Mouse (Mus musculus): ENCODE measurements around the gene Kif1c.

The Kif1c gene

DNA sequence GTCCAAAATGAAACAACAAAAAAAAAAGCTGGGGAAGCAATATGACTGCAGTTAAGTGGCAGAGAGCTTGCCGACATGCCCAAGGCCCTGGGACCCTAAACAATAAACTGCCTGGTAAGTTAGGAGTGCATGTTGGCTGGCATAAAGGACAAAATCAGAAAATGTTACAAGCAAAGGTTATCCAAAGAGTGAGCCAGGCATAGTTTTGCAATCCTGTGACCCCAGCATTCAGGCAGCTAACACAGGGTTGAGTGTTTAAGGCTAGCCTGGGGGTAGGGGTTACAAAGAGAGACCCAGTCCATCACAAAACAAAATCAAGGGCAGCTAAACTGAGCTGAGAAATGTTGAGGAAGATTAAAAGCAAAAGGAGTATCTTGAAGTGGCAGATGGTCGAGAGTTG, 1.3 kb upstream of the Kif1c start:
- no peak for DNase-seq

DNA sequence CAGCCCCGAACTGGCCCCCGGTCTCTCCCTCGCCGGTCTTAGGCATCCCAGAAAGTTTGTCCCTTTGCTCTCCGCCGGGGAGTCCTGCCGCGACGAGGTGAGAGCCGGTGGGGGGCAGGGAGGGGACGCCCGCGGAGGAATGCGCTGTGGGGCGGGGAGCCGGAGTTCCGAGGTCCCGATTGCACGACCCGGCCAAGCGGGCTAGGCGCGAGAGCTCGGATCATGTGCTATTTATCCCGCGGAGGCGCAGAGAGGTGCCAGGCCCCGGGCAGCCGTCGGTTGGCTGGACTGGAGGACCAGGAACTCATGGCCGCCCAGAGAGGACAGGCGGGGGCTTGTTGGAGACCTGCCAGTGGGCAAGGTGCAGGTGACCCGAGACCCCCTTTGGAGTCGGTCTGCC, 265 bp downstream of the Kif1c start:
- DNase-seq, result peak; percentile 64

DNA sequence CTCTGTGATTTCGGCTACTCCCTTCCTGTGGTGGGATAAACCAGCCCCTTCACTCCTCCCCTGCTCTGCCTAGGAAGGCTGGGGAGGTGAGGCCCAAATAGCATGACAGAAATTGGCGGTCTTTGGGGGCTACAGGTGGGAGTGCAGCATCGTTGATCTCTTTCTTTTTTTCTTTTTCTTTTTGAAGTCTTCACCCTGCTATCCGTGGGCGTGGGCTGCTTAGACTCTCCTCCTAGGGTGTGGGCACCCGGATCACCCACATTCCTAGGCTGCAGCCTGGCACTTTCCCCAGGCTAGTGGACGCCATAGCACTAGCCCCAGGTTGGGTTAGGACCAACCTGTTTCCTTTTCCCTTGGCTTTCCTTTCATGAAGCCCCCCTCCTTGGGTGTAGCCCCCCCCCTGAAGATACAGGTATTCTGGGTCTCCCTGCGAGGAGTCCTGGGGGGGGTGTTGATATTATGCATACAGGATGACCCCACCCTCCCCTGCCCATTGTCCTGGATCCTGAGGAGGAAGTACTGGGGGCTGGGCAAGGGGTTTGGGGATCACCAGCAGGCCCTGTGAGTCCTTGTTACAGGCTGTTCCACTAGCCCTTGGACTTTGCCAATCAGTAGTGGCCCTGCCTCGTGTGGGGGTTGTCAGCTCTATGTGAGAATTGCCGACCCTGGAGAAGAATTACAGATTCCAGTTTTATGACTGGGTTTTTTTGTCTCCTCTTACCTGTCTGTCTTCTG, 1.0 kb downstream of the Kif1c start:
- DNase-seq, result no peak

DNA sequence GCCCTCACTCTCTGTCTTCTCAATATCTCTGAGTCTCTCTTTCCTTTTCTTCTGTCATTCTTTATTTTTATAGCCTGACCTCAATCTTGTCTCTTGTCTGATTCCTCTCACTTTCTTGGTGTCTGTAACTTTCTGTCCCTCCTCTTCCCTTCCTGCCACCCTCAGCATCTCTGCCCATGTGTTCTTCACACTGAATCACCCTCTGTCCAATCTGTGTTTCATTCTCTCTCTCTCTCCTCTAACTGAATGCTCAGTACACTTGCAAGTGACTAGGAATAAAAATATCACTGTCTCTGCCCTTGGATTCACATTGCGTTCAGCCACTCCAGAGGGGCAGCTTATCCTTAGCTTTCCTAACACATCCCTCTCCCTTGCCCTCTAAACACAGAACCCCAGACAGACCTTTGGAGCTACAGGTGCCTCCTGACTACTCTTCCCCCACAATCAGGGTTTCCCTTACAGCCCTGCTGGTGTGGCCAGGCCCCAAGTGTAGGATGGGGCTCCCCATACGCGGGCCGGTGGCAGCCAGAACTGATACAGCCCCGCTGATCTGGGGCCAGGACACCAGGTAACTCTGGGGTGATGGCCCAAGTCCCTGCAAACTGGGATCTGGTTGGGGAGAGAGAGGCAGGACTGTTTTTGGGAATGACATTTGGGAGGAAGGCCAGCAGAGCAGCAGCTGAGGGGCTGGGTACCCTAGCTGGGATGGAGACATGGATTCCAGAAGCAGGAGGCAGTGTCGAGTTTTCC, 1.8 kb downstream of the Kif1c start:
- DNase-seq, result no peak

DNA sequence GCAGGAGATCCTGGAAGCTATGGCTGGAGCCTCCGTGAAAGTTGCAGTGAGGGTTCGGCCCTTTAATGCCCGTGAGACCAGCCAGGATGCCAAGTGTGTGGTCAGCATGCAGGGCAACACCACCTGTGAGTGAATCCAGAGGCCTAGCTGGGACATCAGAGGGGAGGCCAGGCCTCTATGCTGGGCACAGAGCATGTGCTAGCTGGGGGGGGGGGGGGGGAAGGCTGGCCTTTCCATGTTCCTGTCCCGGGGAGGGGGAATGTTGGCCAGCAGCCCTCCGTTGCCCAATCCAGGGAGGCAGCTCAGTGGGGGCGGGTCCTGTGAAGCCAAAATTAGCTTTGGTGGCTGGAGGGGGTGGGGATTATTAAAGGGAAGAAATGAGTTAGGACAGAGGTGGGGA, 2.4 kb downstream of the Kif1c start:
- DNase-seq, result no peak

DNA sequence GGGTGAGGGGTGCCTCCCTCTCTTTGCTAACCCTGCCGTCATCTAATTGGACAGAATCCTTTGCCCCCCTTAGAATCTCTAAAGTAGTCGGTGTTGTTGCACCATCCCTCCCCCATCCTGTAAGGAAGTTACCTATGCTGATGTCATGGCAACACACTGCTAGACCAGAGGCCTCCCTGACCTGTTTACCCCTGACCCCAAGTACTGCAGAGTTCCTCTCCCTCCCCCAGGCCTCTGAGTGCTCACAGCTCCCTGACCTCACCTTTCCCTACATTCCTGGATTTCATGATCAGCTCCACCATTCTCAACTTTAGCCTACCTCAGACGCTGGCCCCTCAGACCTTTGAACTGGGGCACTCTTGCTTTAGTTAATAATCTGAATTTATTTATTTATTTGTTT, 5.8 kb downstream of the Kif1c start:
- DNase-seq, result no peak

DNA sequence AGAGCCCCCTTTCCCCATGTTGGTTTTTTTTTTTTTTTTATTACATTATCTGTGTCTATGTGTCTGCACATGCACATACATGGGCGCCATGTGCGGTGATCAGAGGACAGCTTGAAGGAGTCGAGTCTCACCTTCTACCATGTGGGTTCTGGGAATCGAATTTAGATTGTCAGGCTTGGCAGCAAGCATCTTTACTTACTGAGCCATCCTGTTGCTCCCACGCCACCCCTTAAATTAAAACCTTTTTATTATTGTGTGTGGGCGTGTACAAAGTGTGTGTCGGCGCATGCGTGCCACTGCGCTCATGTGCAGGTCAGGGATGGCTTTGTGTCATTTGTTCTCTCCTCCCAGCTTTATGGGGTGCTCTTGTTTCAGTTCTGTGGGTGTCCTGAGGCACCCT, 10.7 kb downstream of the Kif1c start:
- DNase-seq, result no peak

DNA sequence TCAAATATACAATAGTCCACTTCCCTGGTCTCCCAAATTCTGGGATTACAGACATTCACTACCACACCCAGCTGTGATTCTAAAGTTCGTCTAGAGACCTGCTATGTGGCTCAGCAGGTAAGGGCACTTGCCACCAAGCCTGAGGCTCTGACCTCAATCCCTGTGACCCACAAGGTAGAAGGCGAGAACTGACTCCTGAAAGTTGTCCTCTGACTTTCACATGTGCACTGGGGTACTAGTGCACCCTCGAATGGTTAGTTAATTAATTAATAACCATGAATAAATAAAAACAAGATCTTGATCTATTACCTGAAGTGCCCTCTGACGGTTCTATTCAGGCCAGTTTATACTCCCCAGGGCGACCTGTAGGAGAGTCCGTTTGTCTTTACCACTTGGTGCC, 12.9 kb downstream of the Kif1c start:
- DNase-seq, result no peak

DNA sequence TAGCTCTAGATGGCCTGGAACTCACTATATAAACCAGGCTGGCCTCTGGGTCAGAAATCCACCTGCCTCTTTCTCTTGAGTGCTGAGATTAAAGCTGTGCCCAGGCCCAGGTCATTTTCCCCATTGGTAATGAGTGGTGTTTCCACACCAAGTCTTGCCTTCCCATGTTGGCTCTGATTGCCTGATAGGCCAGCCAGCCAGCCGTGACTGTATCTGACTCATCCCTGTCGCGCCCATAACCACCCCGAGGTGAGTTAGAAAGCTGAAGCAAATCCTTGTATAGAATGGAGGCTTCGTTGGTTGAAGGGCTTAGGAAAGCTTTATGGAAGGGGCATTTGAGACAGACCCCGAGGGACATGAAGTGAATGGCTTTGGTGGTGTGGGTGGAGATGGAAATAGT, 15.5 kb downstream of the Kif1c start:
- DNase-seq, result no peak

DNA sequence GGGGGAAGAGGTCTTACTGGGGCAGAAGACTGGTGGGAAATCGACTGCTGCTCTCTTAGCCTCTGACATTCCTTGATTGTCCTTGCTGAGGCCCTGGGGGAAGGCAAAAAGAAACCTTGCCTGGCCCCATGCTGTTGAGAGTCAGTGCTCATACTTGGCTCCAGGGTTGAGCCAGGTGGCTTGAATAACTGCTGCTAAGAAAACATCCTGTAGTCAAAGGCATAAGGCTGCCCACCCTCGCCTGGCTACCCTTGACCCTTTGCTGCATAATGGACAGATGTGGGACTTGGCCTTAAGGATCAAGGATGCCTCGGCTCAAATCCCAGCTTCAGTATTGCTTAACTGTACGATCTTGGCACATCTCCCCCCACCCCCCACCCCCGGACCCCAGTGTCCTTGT, 18.1 kb downstream of the Kif1c start:
- no peak for DNase-seq

DNA sequence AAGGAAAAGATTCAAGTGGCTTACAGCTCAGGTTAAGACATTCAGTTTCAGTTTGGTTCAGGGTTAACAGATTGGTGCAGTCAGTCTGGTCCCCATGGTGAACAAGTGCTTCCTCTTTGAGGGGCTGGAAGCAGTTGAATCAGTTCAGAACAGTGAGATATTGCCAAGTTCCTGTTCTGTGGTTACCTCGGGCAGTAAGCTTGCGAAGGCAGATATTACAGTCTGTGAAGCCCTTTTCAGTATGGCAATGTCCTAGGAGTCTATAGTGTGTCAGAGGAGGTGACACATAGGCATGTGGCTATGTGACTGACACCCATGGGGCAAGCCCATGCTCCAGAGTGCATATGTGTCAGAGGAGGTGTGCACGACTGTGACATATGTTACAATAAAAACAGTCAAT, 20.2 kb downstream of the Kif1c start:
- no peak for DNase-seq

DNA sequence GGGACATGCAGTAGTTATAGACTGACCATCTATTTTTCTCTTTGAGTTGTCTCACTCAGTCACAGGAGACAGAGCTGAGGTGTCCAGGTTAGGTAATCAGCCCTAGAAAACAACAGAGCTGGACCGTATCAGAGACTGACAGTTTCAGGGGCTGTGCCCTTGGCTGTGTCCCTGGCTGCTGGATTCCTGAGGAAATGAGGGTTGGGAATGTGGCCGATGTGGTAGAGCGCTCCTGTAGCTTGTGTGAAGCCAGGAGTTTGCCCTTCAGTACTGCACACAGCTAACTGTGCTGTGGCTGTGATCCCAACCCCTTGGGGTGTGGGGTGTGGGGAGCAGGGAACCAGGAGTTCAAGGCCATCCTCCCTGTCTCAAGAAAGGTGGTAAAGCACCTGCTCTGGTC, 20.7 kb downstream of the Kif1c start:
- no peak for DNase-seq

DNA sequence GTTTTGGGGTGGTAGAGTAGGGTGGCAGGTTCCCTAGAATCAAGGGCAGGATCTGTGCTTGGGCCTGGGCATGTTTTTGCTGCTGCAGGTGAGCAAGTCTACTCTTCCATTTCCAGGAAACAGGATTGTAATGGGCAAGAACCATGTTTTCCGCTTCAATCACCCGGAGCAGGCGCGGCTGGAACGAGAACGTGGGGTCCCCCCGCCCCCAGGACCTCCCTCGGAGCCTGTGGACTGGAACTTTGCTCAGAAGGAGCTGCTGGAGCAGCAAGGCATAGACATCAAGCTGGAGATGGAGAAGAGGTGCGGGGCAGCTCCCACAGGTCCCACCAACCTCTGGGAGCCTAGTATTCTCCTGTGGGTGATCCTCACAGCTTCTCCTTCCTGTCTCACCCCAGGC, 24.4 kb downstream of the Kif1c start:
- no peak for DNase-seq

DNA sequence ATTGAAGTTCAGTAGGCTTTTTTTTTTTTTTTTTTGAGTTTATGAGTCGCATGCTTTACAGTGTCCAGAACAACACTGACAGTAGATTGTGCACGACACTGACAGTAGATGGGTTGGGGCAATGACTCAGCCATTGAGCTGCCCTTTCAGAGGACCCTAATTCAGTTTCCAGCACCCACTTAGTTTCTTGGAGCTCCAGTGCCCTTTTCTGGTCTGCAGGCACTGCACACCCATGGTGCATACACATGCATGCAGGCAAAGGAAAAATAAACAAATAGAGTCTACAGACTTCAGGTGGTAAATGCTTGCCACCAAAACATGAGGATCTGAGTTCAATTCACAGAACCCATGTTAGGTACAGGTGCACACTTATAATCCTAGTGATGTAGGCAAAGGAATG, 26.2 kb downstream of the Kif1c start:
- DNase-seq, result no peak

DNA sequence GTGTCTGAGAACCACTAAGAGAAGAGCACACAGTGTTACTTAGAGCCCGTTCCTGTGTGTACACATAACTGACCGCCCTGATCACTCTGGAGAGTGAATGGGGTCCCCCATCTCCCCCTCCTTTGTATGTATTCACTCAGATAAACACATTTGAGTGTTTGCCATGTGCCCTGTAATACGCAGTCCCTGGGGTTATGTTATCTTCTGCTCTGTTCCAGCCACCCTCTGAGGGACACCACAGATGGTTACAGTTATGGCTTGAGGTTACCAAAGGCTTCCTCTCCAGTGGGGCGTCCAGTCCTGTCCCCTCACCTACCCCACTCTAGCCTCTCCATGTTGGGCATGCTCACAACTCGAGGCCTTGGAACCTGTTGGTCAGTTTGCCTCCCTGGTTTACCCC, 27.0 kb downstream of the Kif1c start:
- no peak for DNase-seq

DNA sequence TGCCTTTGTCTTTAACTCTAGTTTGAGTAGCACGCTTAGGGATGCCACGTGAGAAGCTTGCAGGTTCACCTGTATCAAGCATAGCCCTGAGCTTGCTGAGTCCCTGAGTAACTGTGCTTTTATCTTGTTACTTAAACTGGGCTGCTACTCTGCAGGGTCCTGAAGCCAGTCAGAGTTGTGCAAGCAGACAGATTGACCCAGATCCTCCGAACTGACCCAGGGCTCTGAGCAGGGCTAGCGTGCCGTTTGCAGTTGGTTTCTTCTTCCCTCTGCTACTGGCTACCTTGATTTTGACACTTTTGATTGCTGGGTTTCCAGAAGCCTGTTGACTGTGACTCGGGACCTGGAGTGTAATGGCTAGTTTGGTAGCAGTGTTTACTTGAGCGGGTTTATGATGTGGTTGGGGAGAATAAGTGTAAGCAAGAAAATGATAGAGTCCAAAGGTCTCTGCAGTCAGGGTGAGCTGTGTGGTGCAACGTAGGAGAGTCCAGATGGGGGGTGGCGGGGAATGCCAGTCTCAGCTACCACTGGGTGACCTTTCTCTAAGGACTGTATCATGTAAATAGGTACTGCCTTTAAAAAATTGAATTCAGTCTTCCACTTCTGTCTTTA, 30.2 kb downstream of the Kif1c start:
- DNase-seq, result no peak

DNA sequence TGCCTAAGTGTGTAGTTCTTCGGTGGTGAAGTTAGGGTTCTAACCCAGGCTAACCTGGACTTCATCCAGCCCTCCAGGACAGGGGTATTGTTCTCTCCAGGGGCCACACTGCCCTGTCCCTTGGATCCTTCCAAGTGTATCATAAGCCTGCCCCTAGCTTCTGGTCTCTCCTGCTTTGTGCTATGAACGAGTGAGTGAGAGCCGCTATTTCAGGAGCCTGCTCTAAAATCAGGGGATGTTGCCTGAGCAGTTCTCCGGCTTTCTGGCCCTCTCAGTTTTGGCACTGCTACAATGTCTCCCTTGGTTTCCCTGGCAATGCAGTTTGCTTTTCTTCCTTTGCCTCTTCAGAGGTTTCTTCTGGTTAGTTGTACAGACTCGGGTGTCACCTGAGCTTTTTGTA, 30.8 kb downstream of the Kif1c start:
- no peak for DNase-seq

DNA sequence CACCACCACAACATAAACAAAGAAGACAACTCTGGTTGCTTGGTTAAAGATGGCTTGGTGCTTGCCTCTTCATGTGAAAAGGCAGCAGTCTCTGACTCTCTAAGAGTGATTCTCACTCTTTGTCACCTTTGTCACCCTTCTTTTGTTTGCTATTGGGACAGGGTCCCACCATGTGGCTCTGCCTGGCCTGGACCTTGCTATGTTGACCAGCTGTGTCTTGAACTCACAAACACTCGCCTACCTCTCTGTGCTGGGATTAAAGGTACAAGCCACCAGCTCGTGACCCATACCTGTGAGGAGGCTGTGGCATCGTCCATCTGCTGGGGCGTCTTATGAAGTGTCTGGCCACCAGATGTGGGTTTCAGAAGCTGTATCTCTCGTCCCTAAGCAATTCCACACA, 32.9 kb downstream of the Kif1c start:
- no peak for DNase-seq

DNA sequence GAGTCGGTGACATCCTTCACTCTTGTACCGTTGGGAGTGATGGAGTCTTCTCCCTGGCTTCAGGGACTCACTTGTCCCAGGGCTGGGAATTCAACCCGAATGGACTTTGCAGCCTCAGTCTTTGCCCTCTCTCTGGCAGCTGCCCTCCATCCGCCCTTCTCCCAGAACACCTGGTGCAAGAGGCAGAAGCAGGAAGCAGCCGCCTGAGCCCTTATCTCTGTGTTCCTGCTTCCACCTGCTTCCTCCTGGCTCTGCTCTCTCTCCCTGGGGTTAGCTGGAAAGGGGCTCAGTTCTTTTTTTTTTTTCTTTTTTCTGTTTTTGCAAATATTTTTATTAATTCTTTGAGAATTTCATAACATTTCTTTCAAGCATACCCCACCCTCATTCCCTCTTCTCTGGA, 37.4 kb downstream of the Kif1c start:
- DNase-seq, result no peak

DNA sequence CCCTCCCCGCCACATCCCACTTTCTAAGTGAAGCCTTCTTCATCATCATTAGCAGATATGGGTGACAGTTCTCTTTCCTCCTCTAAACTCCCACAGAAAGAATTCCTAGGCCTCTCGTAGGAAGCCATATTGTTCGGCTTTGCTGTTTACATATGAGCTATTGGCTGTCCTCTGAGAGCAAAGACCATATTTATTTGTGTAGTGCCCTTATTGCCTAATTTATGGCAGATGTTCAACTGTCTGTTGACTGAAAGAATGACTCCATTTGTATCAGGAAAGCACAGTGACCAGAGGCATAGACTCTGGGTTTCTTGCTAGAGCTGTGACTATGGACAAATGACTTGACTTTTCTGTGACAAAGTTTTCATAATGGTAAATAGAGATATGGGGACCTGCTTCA, 41.3 kb downstream of the Kif1c start:
- DNase-seq, result no peak

DNA sequence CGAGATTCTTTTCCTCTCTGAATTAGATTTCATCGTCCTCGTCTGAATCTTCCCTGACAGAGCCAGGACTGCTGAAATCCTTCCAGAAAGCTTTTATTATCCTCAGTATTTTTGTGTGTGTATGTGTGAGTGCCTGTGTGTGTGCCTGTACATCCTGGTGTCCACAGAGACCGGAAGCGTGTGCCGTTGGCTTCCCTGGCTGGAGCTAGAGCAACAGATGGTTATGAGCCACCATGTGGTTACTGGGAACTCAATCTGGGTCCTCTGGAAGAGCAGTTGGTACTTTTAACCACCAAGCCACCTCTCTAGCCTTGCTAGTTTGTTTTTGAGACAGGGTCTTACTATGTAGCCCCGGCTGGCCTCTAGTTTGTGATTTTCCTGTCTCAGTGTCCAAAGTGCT, 41.8 kb downstream of the Kif1c start:
- no peak for DNase-seq

DNA sequence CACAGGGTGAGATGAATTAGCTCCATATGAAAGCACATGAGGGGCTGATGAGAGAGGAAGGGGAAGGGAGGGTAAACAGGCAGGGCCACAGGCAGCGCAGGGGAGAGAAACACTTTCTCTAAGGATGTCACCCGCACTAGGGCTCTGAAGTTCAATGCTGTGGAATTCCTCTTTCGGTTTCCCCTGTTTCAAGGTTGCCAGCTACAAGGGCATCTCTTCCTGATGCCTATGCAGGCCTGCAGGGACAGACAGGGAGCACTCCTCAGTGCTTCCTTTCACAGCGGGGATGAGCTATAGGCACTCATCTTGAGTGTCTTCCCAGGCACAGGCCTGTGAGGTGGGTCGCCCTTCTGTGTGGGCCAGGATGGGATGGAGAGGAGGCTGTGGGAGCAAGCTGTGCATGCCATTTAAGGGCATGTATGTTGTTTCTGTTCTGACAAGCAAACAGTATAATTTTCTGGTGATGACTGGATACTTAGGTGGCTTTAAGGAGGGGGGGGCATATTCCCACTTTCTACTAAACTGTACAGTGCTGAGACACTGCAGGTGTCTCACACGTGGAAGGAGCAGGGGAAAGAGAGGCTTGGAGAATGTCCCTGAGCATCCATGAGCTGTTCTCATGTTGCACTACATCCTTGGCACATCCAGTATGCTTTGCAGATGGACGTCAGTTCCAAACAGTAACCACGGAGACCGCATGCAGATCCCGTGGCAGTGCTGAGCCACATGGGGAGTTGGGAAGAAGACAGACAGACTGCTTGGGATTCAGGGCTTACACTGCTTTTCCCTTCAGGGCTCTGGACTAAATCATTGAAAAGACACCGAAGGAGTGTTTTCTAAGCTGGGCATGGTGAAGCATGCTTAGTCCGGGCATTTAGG, 42.5 kb downstream of the Kif1c start:
- DNase-seq, result no peak

DNA sequence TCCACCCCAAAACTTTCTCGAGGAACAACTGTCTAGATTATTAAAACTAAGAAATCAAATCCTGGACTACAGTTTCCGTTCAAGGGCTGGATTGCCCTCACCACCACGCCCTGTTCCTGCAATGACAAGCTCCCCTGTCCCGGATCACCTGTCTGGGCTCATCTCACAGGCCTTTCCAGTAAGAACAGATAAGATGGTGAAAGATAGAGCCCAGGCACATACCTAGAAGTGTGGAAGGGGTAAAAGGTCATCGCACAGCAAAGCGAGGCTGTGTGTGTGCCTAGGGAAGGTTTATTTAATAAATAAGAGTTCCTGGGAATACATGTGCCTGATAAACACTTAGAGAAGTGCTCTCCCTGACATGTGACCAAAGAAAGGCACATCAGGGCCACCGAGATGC, 45.3 kb downstream of the Kif1c start:
- no peak for DNase-seq

Data from embryo, embryonic 11 days (tissue).